Mouse (Mus musculus) naive thymus-derived CD4-positive, alpha-beta T cell, adult 2 months (primary cell): ENCODE measurements around the gene Hormad1.
A peak's percentile ranks its signal among the peaks of the same experiment; 100 is the strongest.
"Not testable (repeated sequence)": the region's sequence is repeated elsewhere in the genome, so short reads cannot be mapped to it uniquely, and the experiment has no call there.

Source experiments
- DNase-seq: peaks from one replicate; pipeline ENCODE4 v3.0.0-alpha.2; 2011; ENCODE audit warnings: low read depth

The Hormad1 gene

DNA sequence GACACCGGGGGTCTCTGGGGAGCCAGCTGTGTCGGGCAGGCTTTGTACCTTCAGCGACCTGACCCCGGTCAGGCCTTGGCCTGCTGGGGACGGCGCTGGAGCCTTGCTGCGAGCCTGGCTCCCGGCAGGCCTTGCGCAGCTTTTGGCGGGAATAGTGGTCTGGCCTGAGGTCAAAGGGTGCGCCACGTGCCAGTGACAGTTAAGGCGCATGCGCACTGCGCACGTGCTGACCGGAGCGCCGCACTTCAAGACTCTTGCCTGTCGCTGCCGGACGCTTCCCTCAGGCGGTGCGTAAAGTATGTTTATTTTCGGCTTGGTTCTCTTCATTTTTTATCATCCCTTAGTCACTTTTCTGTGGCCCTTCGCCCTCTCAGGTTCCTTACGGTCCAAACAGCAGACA lies at the start of gene Hormad1:
Hormad1 (plus strand) TSS at position 241 of the 400 bp plus-strand sequence.
- DNase-seq, result no peak

GRCm38 (mm10) chr3:95511611-95512180 lies 47.8 kb upstream of the Hormad1 start:
- peak; percentile 79 for DNase-seq

DNA sequence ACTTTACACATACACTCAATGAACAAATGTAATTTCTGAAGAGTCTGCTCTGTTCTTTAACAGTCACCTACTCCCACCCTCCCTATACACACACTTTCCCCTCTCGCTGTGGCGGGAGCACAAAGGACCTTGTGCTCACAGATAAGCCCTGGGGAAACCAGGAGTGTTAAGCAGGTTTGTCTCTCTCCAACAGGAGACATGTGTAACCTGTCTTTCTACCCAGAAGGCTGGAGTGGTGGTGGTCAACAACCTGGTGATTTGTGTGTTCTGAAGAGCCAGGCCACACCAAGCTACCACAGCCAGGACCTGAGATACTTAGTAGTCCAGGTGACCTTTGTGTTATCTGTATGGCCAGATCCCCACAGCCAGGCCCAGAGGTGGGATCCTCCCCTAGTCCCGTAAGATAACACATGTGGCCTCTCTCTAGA lies 42.8 kb upstream of the Hormad1 start:
- no peak for DNase-seq

DNA sequence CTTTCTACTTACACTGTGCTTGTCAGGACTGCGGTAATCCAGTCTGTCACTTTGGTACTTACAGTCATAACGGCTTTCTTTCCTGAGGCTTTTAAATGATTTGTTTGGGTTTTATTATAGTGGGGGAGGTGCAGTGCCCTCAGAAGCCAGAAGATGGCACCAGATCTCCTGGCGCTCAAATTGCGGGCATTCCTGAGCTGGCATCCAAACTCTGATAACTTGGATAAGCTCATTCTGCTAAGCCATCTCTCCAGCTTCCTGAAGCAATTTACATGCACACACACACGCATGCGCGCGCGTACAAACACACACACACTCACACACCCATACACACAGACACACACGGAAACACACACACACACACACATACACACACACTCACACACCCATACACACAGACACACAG lies 42.0 kb upstream of the Hormad1 start:
- peak; percentile 82 for DNase-seq

GRCm38 (mm10) chr3:95518891-95519290 lies 40.6 kb upstream of the Hormad1 start:
- DNase-seq, result no peak

- DNase-seq, result no peak
These were observed 40.2 kb upstream of the Hormad1 start for GRCm38 (mm10) chr3:95519315-95519714.

DNA sequence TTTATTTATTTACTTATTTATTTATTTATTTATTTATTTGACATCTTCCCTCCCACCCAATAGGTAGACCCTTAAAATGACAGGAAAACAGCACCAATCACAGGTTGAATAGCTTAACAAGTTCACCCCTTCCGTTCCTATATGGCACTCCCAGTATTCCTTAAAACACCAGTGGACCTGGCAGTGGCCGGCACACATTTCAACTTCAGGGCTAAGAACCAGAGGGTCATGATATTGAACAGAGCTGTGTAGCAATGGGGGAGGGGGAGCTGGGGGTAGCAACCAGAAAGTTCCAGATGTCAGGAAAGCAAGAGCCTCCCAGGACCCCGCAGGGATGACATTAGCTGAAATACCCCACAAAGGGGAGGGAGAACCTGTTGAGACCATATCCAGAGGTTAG lies 39.4 kb upstream of the Hormad1 start:
- no peak for DNase-seq

DNA sequence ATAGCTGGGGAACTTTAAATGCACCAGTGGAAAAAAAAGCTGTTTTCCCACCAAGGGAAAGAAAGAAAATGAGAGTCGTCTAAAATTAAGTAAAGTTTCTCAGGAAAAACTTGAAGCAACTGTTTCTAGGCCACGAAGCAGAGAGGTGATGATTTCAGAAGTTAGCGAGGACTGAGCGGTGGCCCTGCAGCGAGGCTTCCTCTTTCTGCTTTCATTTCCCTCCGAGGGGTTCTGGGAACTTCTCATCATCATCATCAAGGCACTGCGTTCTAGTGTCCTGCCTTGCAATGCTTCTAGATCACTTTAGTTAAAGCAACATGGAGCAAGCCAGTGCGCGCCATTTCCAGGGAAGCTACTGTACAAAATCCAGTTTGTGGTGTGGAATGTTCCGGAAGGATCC lies 38.3 kb upstream of the Hormad1 start:
- no peak for DNase-seq

- DNase-seq, result peak; percentile 76
These were observed 35.8 kb upstream of the Hormad1 start for GRCm38 (mm10) chr3:95523662-95524061.

GRCm38 (mm10) chr3:95524673-95525072 lies 34.8 kb upstream of the Hormad1 start:
- DNase-seq, result no peak

DNA sequence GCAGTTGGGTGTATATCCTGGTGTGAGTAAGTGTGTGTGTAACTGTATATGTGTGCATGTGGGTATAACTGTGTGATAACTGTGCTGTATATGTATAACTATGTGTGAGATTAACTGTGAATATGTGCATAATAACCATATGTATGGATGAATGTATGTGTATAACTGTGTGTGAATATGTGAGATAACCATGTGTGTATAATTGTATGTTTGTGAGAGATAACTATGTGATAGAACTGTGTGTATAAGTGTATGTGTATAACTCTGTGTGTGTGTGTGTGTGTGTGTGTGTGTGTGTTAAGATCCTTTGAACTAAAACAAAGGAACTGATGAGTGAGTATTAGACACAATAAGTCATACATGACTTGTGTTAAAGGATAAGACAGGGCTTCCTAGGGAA lies 33.4 kb upstream of the Hormad1 start:
- DNase-seq, result no peak

DNA sequence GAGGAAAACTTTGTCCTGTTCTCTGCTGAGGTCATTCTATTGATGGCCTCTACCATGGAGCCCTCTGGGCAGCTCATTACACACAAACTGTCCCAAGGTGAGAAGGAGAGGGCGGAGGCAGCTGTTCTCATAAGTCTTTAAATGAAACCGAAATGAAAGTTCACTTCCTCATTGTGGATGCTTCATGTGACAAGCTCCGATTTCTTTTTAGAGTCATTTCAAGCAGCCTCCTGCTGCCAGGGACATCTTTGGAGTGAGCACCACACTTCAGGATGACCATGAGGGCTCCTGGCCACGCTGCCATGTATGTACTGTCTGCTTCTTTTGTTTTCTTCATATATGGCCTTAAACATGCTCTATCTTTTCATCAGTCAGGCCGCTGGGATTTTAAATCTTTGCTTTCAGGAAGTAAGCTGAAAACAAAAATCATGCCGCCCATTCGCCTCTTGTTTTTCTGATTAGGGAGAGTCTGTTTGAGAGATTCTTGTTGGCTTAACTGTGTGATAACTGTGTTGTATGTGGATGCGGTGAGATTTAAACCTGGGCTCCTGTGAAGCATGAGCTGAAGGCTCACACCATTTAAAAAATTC lies 32.8 kb upstream of the Hormad1 start, which contains the start of gene Ctss:
Ctss (plus strand) TSS at position 165 of the 590 bp plus-strand sequence.
- peak; percentile 75 for DNase-seq

DNA sequence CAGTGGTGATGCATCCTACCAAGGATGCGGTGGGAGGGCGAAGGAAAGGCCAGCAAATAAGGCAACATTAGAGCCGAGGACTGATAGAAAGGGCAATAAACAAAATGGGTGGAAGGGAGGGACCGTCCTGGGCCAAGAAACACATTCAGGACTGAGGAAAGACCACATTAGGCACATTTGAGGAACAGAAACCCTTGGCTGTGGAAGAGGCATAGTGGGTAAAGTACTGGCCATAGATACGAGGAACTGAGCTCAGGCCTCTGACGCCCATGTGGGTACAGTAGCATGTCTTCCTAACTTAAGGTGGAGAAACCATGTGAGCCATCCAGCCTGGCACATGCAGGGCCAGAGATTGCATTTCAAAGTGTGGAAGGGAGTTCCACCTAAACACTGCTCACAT lies 29.7 kb upstream of the Hormad1 start:
- no peak for DNase-seq

DNA sequence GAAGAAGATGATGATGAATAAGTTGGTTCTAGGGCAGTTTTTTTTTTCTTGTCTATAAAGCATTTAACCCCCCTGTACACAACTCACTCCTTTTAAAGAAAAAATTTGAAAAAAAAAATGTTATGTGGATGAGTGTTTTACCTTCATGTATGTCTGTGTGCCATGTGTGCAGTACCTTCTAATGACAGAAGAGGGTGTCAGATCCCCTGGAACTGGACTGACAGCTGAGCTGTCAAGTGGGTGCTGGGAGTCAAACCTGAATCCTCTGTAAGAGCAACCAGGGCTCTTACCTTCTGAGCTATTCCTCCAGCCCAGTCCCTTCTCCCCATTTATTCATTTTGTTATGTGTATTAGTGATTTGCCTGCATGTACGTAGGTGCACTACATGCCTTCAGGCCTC lies 28.5 kb upstream of the Hormad1 start:
- no peak for DNase-seq

GRCm38 (mm10) chr3:95533364-95533763 lies 26.1 kb upstream of the Hormad1 start:
- DNase-seq, result no peak

- DNase-seq, result no peak
These were observed 24.6 kb upstream of the Hormad1 start for GRCm38 (mm10) chr3:95534927-95535326.

GRCm38 (mm10) chr3:95538936-95539335 lies 20.5 kb upstream of the Hormad1 start:
- DNase-seq, result no peak

GRCm38 (mm10) chr3:95539837-95540236 lies 19.6 kb upstream of the Hormad1 start:
- DNase-seq, result no peak

- DNase-seq, result not testable (repeated sequence)
These were observed 18.3 kb upstream of the Hormad1 start for GRCm38 (mm10) chr3:95541186-95541585.

- DNase-seq, result no peak
These were observed 17.3 kb upstream of the Hormad1 start for GRCm38 (mm10) chr3:95542171-95542570.

DNA sequence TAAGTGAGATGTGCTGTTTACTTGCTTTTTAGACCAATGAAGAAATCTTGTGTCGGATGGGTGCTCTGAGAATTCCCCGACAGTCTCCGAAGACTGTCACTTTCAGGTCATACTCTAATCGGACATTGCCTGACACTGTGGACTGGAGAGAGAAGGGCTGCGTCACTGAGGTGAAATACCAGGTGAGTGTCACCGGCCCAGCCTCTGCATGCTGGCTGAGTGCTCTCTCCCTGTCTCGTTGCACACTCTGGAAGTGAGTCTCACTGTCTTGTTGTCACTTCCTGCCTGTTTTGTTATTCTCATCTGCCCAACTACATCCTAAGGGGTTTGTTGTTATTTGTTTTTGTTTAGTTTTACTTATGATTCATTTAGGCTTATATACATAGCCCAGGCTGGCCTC lies 16.5 kb upstream of the Hormad1 start:
- DNase-seq, result no peak

DNA sequence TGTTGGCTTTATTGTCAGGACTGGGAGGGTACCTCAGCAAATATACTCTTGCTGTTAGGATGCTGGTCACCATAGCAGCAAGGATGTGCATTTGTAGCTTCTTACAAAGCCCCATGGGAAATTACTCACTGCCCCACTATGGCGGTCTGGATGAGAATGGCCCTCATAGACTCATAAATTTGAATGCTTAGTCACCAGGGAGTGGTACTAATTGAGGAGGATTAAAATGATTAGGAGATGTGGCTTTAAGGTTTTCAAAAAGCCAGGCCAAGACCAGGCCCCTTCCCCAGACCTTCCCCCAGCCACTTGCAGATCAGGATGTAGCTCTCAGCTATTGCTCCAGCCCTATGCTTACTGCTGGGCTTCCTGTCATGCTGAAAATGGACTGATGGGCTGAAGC lies 9.3 kb upstream of the Hormad1 start:
- DNase-seq, result no peak

DNA sequence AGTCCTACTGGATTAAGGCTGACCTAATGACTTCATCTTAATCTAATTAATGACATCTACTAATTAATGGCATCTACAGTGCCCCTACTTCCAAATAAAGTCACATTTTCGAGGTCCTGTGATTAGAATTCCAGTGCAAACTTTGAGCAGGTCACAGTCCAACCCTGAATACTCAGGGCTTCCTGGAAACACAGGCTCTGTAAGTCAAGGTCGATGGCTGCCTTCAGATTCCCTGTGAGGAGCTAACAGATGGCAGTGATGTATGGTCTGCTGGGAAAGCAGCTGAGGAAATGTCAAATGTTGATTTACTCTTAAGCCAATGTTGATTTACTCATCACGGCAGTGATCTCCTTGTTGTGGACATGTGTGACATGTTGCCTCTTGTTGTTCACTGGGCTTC lies 5.5 kb upstream of the Hormad1 start:
- no peak for DNase-seq

GRCm38 (mm10) chr3:95560738-95561137 lies 1.3 kb downstream of the Hormad1 start:
- DNase-seq, result no peak
